Mouse (Mus musculus) MEL (cell line): ENCODE results near the gene Mtss1l. TPM values are rescaled to one million over a fixed set of nuclear protein-coding genes. Genes with fewer than 3 reads are reported as not detected.

Source experiments
- DNase-seq: peaks from one replicate; pipeline ENCODE4 v3.0.0; 2011; ENCODE audit warnings: low read depth, low spot score
- H3K27ac ChIP-seq: 2 replicates; pipeline ENCODE4 v1.5.1; 2012; ENCODE audit warnings: low read depth, mild to moderate bottlenecking, control low read depth, low read length, moderate library complexity; ENCODE audit not compliant: control insufficient read depth
- H3K27me3 ChIP-seq, 2 experiments: fragments of 150-350 bp in 1 of 2; sonication (generic) in 1 of 2; 2 replicates each; pipeline ENCODE4 v1.6.1; 2012; ENCODE audit warnings: low read length in 2 of 2, mild to moderate bottlenecking in 2 of 2, improper control_type of control experiment in 1 of 2, moderate library complexity in 1 of 2; ENCODE audit not compliant: insufficient read depth in 2 of 2, control insufficient read depth in 1 of 2
- H3K36me3 ChIP-seq, 2 experiments: 2 replicates each; pipeline ENCODE4 v1.6.1; 2012 to 2014; ENCODE audit warnings: low read length in 2 of 2, improper control_type of control experiment in 1 of 2, inconsistent platforms in 1 of 2, mild to moderate bottlenecking in 1 of 2; ENCODE audit not compliant: insufficient read depth in 2 of 2, control insufficient read depth in 1 of 2
- H3K4me1 ChIP-seq, 2 experiments: fragments of 150-350 bp in 1 of 2; sonication (generic) in 1 of 2; 2 replicates each; pipeline ENCODE4 v1.6.1; 2012; ENCODE audit warnings: low read length in 2 of 2, improper control_type of control experiment in 1 of 2, mild to moderate bottlenecking in 1 of 2; ENCODE audit not compliant: insufficient read depth in 2 of 2, control insufficient read depth in 1 of 2
- H3K4me3 ChIP-seq, 2 experiments: fragments of 150-350 bp in 1 of 2; sonication (generic) in 1 of 2; 2 replicates each; pipeline ENCODE4 v1.5.1; 2012; ENCODE audit warnings: low read depth in 2 of 2, low read length in 2 of 2, mild to moderate bottlenecking in 2 of 2, moderate library complexity in 2 of 2, control low read depth in 1 of 2, improper control_type of control experiment in 1 of 2; ENCODE audit not compliant: control insufficient read depth in 1 of 2, insufficient read depth in 1 of 2
- H3K79me2 ChIP-seq: 2 replicates; pipeline ENCODE4 v1.6.1; 2012; ENCODE audit warnings: mild to moderate bottlenecking, low read length, moderate library complexity; ENCODE audit not compliant: control insufficient read depth, poor library complexity, insufficient read depth
- H3K9ac ChIP-seq: 2 replicates; pipeline ENCODE4 v1.6.1; 2012; ENCODE audit warnings: low read depth, mild to moderate bottlenecking, control low read depth, low read length, moderate library complexity; ENCODE audit not compliant: control insufficient read depth, poor library complexity, severe bottlenecking
- H3K9me3 ChIP-seq: fragments of 150-350 bp; sonication (generic); replicated peaks from 2 replicates; pipeline ENCODE4 v1.6.1; 2012; ENCODE audit warnings: mild to moderate bottlenecking, low read length, improper control_type of control experiment, moderate library complexity; ENCODE audit not compliant: insufficient read depth
- E2F4 ChIP-seq: IDR thresholded peaks from 2 replicates; pipeline ENCODE4 v1.6.1; 2011; ENCODE audit warnings: low read depth, low read length, improper control_type of control experiment, borderline replicate concordance
- EP300 ChIP-seq, 2 experiments: IDR thresholded peaks; 2 replicates each; pipeline ENCODE4 v1.6.1; 2011; ENCODE audit warnings: improper control_type of control experiment in 2 of 2, low read length in 2 of 2, low read depth in 1 of 2, mild to moderate bottlenecking in 1 of 2
- GABPA ChIP-seq: IDR thresholded peaks from 2 replicates; pipeline ENCODE4 v1.6.1; 2012; ENCODE audit warnings: low read depth, mild to moderate bottlenecking, inconsistent platforms, low read length, improper control_type of control experiment, moderate library complexity
- HCFC1 ChIP-seq: IDR thresholded peaks from 2 replicates; pipeline ENCODE4 v1.6.1; 2012; ENCODE audit warnings: low read depth, mild to moderate bottlenecking, inconsistent platforms, low read length, improper control_type of control experiment, moderate library complexity
- JUND ChIP-seq: IDR thresholded peaks from 2 replicates; pipeline ENCODE4 v1.6.1; 2011; ENCODE audit warnings: low read depth, mild to moderate bottlenecking, improper control_type of control experiment, low read length
- KAT2A ChIP-seq: conservative IDR thresholded peaks from 2 replicates; pipeline ENCODE4 v1.6.1; 2012; ENCODE audit warnings: low read depth, low read length, improper control_type of control experiment, inconsistent platforms
- MAFK ChIP-seq: IDR thresholded peaks from 2 replicates; pipeline ENCODE4 v1.6.1; 2011; ENCODE audit warnings: low read depth, mild to moderate bottlenecking, low read length, improper control_type of control experiment, borderline replicate concordance
- MAX ChIP-seq: IDR thresholded peaks from 2 replicates; pipeline ENCODE4 v1.6.1; 2011; ENCODE audit warnings: low read length, improper control_type of control experiment
- MEF2A ChIP-seq: IDR thresholded peaks from 2 replicates; pipeline ENCODE4 v1.6.1; 2014; ENCODE audit warnings: low read depth, mild to moderate bottlenecking, inconsistent platforms, low read length, improper control_type of control experiment; ENCODE audit not compliant: poor library complexity, insufficient replicate concordance, severe bottlenecking; ENCODE audit errors: extremely low read depth
- MYB ChIP-seq: IDR thresholded peaks from 2 replicates; pipeline ENCODE4 v1.6.1; 2011; ENCODE audit warnings: mild to moderate bottlenecking, low read depth, low read length, improper control_type of control experiment
- MYC ChIP-seq: IDR thresholded peaks from 2 replicates; pipeline ENCODE4 v1.6.1; 2011; ENCODE audit warnings: low read depth, mild to moderate bottlenecking, low read length, improper control_type of control experiment, moderate library complexity
- NELFE ChIP-seq: IDR thresholded peaks from 2 replicates; pipeline ENCODE4 v1.6.1; 2011; ENCODE audit warnings: low read depth, low read length, improper control_type of control experiment
- NRF1 ChIP-seq: IDR thresholded peaks from 2 replicates; pipeline ENCODE4 v1.6.1; 2014; ENCODE audit warnings: low read depth, mild to moderate bottlenecking, inconsistent platforms, low read length, improper control_type of control experiment, moderate library complexity; ENCODE audit not compliant: poor library complexity, insufficient read depth, severe bottlenecking
- POLR2AphosphoS2 ChIP-seq: IDR thresholded peaks from 2 replicates; pipeline ENCODE4 v1.6.1; 2011; ENCODE audit warnings: low read length, improper control_type of control experiment
- POLR2AphosphoS5 ChIP-seq: IDR thresholded peaks from 2 replicates; pipeline ENCODE4 v1.6.1; 2012; ENCODE audit warnings: low read depth, borderline replicate concordance, mild to moderate bottlenecking, inconsistent platforms, low read length, moderate library complexity, mixed read lengths
- RAD21 ChIP-seq: IDR thresholded peaks from 2 replicates; pipeline ENCODE4 v1.6.1; 2011; ENCODE audit warnings: mild to moderate bottlenecking, low read depth, low read length, improper control_type of control experiment
- RCOR1 ChIP-seq: IDR thresholded peaks from 2 replicates; pipeline ENCODE4 v1.6.1; 2012; ENCODE audit warnings: low read depth, mild to moderate bottlenecking, inconsistent platforms, low read length, improper control_type of control experiment
- SIN3A ChIP-seq: IDR thresholded peaks from 2 replicates; pipeline ENCODE4 v1.6.1; 2012; ENCODE audit warnings: low read length, improper control_type of control experiment, inconsistent platforms
- TAL1 ChIP-seq: IDR thresholded peaks from 2 replicates; pipeline ENCODE4 v1.6.1; 2012; ENCODE audit warnings: mild to moderate bottlenecking, inconsistent platforms, low read length, moderate library complexity, mixed read lengths
- TCF12 ChIP-seq: IDR thresholded peaks from 2 replicates; pipeline ENCODE4 v1.6.1; 2014; ENCODE audit warnings: low read depth, mild to moderate bottlenecking, inconsistent platforms, low read length, improper control_type of control experiment, moderate library complexity
- UBTF ChIP-seq: IDR thresholded peaks from 2 replicates; pipeline ENCODE4 v1.6.1; 2012; ENCODE audit warnings: low read depth, mild to moderate bottlenecking, inconsistent platforms, low read length, improper control_type of control experiment, moderate library complexity, borderline replicate concordance; ENCODE audit not compliant: insufficient read depth
- USF1 ChIP-seq: IDR thresholded peaks from 2 replicates; pipeline ENCODE4 v1.6.1; 2014; ENCODE audit warnings: low read depth, mild to moderate bottlenecking, inconsistent platforms, low read length, improper control_type of control experiment, moderate library complexity
- USF2 ChIP-seq, 2 experiments: IDR thresholded peaks; 2 replicates each; pipeline ENCODE4 v1.6.1; 2011 to 2012; ENCODE audit warnings: improper control_type of control experiment in 2 of 2, low read length in 2 of 2, borderline replicate concordance in 1 of 2, inconsistent platforms in 1 of 2, low read depth in 1 of 2, mild to moderate bottlenecking in 1 of 2; ENCODE audit not compliant: insufficient read depth in 1 of 2
- ZC3H11A ChIP-seq: IDR thresholded peaks from 2 replicates; pipeline ENCODE4 v1.6.1; 2012; ENCODE audit warnings: low read depth, mild to moderate bottlenecking, inconsistent platforms, low read length, improper control_type of control experiment
- ZMIZ1 ChIP-seq: IDR thresholded peaks from 2 replicates; pipeline ENCODE4 v1.6.1; 2012; ENCODE audit warnings: low read depth, mild to moderate bottlenecking, inconsistent platforms, low read length, improper control_type of control experiment, moderate library complexity
- polyA plus RNA-seq, 2 experiments: library from polyadenylated mRNA; stranded (reverse) in 1 of 2; unstranded in 1 of 2; fragments of >175 nt in 1 of 2; fragments of >200 nt in 1 of 2; gene quantifications; 2 replicates each; pipeline versions ENCODE4 v1.2.1 to v1.2.4; 2012; ENCODE audit warnings: low replicate concordance in 2 of 2, low read depth in 1 of 2; ENCODE audit not compliant: insufficient read length in 2 of 2, insufficient read depth in 1 of 2, missing spikeins in 1 of 2
- total RNA-seq: library from RNA; depleted of rRNA; stranded (reverse); fragments of 300-350 nt; gene quantifications from 2 replicates; pipeline ENCODE4 v1.2.3, GENCODE M21; 2012

Gene Mtss1l
- total and polyA plus RNA-seq, 3 experiments: 1.2 to 4.3 TPM; not detected in 1

- no peak for DNase-seq
- TF ChIP-seq E2F4 (no peak), USF2 (IDR thresholded peaks at IDR 0.05; ENCODE audit: borderline replicate concordance in 1 of 2, insufficient read depth in 1 of 2, low read depth in 1 of 2, low read length in 2 of 2) (no peak), MYB (no peak), HCFC1 (no peak), POLR2AphosphoS5 (no peak), NELFE (no peak), ZMIZ1 (no peak), USF1 (no peak), TAL1 (no peak), TCF12 (no peak), MAX (no peak), ZC3H11A (no peak), GABPA (no peak), POLR2AphosphoS2 (no peak)
- Histone ChIP-seq H3K27ac (no peak overlapping the region), H3K9me3 (no peaks in the 10 kb centered on the region), H3K9ac (no peak overlapping the region), H3K4me1 (peaks cover 0 to 2% of the 10 kb centered on the region in 2 experiments; a peak in 1 of 4 replicates), H3K79me2 (peaks cover 2% of the 10 kb centered on the region; the same call in 1 of the 2 replicates), H3K4me3 (no peak overlapping the region), H3K36me3 (no peaks in the 10 kb centered on the region), H3K27me3 (no peaks in the 10 kb centered on the region)
These were observed 4.1 kb upstream of the Mtss1l start for GRCm38 (mm10) chr8:110717131-110717530.

DNA sequence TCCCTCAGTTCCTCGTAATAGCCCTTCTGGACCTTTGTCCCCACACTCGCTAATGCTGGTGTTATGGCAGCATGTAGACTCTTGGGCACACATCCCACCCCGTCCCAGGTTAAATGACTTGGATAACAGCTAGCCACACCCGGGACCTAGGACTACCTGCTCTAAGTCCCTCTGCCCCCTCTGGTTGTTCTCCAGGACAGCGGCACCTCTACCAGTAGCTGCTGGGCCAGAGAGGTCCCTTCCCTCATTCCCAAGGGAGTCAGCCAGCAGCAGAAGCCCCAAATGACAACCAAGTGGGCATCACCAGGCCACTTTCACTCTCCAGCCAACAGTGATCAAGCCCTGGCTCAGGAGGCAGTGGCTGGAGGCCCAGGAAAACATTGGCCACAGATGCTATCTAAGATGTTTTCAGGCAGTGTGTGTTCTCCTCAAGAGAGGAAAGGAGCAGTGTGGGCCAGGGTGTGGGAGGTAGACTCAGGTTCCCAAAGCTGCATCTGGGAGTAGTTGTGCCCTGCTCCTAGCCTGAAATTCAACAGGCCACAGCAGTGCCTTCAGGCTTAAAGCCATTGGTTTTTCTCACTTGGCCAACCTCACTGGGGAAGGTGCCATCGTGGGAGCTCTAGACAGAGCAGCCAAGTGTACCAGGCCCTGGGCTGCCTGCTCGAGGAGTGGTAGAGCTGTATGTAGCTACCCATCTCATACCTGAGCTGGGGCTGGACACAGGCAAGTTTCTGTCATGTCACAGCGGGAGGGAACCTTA is 2.9 kb upstream of the Mtss1l start:
- TF ChIP-seq EP300 (IDR thresholded peaks at IDR 0.05; ENCODE audit: low read depth in 1 of 2, low read length in 2 of 2): no peak
- no peak for TF ChIP-seq MAFK
- TF ChIP-seq SIN3A: no peak
- no peak for TF ChIP-seq POLR2AphosphoS2
- TF ChIP-seq RAD21: no peak
- no peak for TF ChIP-seq KAT2A
- TF ChIP-seq MYC: no peak
- TF ChIP-seq E2F4: no peak
- TF ChIP-seq MYB: no peak
- no peak for TF ChIP-seq UBTF
- TF ChIP-seq NRF1: no peak
- no peak for TF ChIP-seq JUND
- TF ChIP-seq MEF2A: no peak
- no peak for TF ChIP-seq RCOR1
- no peak for TF ChIP-seq ZMIZ1
- no peak for TF ChIP-seq ZC3H11A
- Histone ChIP-seq H3K4me3 (no peak overlapping the region), H3K27ac (no peak overlapping the region), H3K9me3 (no peaks in the 10 kb centered on the region), H3K36me3 (no peaks in the 10 kb centered on the region), H3K9ac (no peak overlapping the region), H3K4me1 (peaks cover 0 to 5% of the 10 kb centered on the region in 2 experiments; a peak in 1 of 4 replicates), H3K79me2 (peaks cover 2% of the 10 kb centered on the region; the same call in 1 of the 2 replicates), H3K27me3 (no peaks in the 10 kb centered on the region)
- DNase-seq: peak; percentile 10
